Mouse (Mus musculus) spleen, adult 2 months (tissue): ENCODE measurements around the gene AC140267.1.

Source experiments
- CTCF ChIP-seq: fragments of 200-500 bp; IDR thresholded peaks from 2 replicates; pipeline ENCODE4 v1.5.1; 2011; ENCODE audit warnings: mild to moderate bottlenecking, inconsistent platforms; ENCODE audit not compliant: insufficient read depth, insufficient read length, insufficient replicate concordance; ENCODE audit errors: extremely low read depth
- POLR2A ChIP-seq: fragments of 200-500 bp; IDR thresholded peaks from 2 replicates; pipeline ENCODE4 v1.6.1; 2011; ENCODE audit warnings: low read depth, low read length, inconsistent platforms

DNA sequence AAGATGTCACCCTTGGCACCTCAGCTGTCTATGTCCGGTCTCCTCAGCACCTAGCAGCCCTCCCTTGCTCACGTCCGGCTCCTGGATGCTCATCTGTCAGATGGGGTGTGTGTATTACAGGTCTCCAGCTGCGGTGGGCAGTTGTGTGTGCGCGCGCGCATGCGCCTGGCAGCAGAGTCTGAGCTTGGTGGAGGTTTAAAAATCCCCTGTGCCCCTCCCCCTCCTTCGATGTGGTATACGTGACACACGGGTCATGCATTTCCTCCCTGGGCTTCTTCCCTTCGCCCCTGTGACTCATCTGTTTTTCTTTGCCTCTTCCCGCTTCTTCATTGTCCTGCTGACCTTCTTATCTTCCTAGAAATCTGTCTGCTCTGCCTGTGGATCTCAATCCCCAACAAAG lies 16.4 kb upstream of the AC140267.1 start:
- no peak for TF ChIP-seq CTCF
- no peak for TF ChIP-seq POLR2A
